Mouse (Mus musculus): ENCODE results near the gene Rnf207.
A peak's percentile ranks its signal among the peaks of the same experiment; 100 is the strongest.

The Rnf207 gene

DNA sequence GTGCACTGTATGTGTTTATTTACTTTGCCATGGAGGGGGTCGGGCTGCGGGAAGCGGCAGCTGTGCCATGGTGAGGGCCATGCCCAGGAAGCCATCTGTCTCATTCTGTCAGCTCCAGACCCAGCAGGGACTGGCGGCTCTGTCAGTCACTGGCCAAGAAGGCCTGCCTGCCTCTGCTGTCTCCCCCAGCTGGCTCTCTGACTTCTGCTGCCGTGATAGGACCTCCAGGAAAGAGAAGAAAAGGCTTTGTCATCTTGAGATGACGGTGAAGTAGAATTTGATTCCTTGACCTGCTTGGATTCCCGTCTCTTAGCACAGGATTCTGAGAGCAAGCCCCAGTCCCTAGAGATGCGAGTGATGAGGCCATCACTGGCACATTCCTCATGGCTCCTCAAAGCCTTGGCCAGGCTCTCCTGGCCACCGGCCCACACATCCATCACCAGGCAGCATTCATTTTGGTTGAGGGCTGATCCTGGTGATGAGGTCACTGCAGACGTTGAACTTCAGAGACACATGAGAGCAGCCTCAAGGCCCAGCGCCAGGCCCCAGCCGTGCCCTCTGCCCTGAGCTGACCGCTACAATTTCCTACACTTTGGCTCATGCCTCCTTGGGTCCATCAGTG lies 50.9 kb downstream of the Rnf207 start:
- DNase-seq: peak; percentile 79

DNA sequence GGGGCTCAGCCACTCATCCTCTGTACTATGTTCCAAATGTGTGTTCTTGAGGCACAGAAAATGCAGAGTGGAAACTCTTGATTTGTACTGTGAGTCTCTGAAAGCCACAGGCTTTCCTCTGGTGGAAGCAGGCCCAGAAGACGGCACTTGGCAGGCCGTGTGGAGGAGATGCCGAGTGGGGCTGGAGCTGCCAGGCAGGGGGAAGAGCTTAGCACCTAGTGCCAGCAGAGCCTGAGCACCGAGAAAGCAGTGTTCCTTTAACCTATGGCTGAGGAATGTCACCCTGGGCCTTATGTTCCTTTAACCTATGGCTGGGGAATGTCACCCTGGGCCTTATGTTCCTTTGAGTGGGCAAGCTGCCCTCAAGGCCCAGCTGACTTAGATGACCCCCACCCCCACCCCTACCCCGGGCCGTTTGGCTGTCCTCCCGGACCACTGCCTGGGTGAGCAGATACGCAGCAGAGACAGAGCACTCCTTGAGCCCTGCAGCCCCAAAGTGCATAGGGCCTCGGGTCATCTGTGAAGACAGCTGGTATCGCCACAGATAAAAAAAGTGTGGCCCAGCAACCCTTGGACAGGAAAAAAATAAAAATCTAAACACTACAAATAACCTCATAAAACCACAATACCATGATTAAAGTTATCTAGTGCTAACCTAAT lies 52.4 kb downstream of the Rnf207 start:
- DNase-seq: peak; percentile 74

DNA sequence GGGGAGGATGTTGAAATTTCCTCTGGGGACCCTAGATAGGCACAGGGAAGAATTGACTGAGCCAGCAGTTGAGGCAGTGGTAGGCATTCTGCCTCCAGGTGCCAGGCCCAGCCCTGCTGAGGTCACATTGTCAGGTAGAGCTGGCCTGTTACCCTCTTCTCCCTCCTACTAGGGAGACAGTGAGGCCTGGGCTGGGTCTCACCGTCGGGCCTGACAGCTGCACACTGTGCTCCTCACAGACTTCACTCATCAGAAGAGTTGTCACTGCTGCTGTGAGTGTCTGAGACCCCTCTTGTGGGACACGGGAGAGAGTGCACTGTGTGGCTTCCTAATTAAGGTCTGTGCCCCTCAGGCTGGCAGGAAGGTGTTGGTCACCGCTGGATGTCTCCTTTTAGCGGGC lies 53.0 kb downstream of the Rnf207 start:
- no peak for DNase-seq

DNA sequence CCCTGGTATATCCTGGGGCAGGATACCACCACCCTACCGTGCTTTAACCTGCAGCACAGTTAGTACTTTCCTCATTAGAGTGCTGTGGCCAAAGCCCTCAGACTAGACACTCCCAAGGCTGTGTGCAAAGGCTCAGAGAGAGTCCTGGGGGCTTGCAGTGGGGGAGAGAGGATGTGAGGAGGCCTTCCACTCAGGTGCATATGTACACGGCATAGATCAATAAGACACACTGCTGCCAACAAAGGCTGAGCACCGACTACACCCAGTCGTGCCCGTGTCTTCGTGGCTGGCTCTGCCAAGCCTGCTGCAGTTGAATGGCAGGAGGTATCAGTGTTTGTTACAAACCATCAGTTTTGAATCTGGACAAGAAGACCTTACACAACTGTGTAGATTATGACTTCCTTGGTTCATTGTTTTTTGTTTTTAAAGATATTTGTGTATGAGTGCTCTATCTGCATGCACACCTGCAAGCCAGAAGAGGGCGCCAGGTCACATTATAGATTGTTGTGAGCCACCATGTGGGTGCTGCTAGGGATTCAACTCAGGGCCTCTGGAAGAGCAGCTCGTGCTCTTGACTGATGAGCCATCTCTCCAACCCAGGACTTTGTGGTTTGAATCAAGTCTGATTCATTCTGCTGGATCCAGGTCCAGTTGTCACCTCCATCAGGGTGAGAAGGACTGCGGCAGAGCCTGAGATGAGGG lies 53.8 kb downstream of the Rnf207 start:
- DNase-seq: no peak

DNA sequence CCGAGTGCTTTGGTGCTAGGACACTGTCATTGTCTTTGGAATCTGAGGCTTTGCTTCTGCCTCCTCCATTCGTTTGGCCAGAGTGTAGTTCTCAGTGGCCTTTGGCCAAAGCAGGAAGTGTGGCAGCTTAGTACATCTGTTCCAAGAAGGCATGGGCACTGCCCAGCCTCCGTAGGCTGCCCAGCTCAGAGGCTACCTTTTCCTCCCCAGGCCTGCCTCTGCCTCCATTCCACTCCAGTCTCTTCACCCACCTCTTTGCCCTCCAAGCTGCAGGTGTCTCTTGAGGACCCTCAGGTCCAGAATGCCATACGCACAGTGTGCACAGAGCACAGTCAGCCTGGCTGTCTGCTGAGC lies 54.6 kb downstream of the Rnf207 start:
- DNase-seq: peak; percentile 34

DNA sequence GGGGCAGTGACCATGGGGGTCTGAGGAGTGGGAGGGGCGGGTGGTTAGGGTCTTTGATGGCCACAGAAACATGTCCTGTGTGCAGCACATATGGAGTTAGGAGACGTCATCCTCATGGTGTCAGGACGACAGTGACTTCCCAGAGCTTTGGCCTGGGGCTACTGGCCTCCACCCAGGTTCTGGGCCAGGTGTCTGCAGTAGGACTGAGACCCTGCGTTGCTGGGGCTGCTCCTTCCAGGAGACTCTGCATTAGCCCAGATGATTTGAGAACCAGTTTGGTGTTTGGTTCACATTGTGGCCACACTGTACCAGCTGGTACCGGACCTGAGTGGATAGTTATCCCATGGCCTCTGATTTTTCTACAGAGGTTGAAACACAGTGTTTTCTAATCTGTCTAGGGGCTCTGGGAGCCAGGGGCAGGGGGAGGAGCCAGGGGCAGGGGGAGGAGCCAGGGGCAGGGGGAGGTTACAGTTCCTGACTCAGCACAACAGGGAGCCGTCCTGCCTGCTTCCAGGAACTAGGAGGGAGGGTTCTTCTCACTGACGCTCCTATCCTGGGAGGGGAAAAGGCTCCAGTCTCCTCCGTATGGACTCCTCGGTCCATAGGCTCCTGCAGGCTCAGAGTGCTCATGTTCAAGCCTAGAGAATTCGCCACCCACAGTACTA lies 55.1 kb downstream of the Rnf207 start:
- no peak for DNase-seq

DNA sequence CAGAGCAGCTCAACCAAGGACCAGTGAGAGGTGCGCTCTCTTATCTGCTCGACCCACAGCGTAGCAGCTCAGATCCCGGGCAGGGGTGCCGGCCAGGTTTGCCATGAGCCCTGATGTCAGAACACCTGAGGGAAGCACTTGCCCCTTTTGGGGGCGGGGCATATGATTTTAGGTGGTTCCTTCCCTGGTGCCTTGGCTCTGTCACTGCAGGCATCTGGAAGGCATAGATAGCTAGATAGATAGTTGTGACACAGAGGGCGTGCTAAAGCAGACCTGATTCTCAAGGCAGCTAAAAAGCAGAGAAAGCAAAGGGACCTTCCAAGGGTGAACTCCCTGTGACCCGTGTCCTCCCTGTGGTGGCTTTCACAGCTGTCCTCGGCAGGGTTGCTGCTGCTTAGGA lies 55.7 kb downstream of the Rnf207 start:
- peak; percentile 29 for DNase-seq

DNA sequence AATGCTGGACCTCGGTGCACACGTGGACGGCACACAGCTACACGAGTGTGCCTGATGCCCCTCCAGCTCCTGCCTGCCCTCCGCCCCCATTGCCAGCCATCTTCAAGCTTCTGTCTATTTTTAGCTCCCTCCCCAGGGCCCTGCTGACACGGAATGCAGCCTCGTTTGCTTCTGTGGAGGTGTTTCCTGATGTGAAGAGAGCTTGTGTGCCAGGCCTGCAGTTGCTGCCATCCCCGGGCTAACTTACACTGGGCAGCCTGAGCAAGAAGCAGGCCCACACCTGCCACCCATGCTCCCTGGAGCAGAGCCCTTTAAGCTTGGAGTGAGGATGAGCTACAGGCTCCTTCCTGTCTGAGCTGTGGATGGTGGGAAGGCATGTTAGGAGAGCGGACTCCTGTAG lies 56.6 kb downstream of the Rnf207 start:
- no peak for DNase-seq

DNA sequence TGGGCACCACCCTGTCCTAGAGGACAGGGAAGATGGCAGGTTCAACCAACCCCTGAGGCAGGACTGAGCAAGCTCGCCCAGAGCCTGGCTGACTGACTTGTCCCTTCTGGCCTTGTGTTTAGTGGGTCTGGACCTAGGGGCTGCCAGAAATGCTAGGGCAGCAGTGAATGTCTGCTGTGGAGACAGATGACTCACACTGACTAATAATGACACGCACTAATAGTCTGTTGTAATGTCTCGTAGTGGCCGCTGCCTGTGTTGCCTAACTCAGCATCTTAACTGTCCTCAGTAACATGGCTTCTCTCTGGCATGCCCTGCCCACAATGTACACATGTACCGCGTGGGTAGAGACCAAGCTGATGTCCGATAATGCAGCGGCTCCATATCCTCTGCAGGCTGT lies 58.3 kb downstream of the Rnf207 start:
- no peak for DNase-seq

DNA sequence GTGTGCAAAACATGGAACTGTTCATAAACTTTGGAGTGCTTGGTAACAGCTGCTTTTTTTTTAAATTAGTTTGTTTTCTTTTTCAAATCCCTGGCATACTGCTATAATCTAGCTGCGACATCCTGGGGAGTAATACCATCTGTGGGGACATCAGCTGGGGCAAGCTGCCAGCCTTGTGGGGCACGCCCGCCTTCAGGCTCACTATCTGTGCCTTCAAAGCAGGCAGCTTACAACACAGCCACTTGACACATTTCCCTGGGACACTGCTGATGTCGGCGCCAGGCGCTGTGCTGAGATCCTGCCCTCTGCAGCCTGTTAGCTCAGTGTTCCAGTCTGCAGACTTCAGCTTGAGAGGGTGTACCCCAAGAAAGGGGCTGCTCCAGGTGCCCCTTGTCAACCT lies 61.7 kb downstream of the Rnf207 start:
- DNase-seq: peak; percentile 71
